Mouse (Mus musculus) spleen, adult 12 weeks (tissue): Measurements from ENCODE around the gene Prkar1a.

Experiments
- DNase-seq: peaks from one replicate; pipeline ENCODE4 v3.0.0; 2022; ENCODE audit warnings: low spot score

Prkar1a gene

GRCm38 (mm10) chr11:109649206-109649605, at the start of gene Prkar1a:
TSS of gene Prkar1a (plus strand) at chr11:109649405.
- DNase-seq = no peak

GRCm38 (mm10) chr11:109607600-109607999, 41.6 kb upstream of the Prkar1a start:
- no peak for DNase-seq

GRCm38 (mm10) chr11:109608976-109609625, 40.1 kb upstream of the Prkar1a start:
- DNase-seq = no peak

GRCm38 (mm10) chr11:109610046-109610794, 39.0 kb upstream of the Prkar1a start:
- DNase-seq = no peak

DNA sequence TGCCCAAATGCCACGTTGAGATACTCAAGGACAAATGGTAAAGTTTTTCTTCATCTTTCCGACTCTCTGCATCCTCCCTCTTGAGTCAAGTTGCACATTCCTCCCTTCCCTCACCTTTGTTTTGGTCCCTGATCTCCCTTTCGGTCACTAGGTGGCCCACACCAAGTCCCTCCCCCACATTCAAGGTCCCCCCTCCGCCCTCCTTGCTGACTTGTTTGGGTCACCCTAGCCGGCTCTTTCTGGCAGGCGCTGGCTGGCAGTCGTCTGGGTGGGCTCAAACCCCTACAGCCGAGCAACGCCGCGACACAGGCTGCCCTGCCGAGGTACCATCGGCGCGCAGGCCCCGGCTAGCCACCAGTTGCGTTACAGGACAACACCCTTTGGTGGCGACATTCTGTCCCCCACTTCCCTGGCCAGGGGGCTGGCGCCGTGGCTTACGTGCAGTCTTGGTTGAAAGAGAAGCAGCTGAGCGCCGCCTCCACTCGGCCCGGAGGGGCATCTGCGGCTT, 38.4 kb upstream of the Prkar1a start:
- DNase-seq = no peak

- DNase-seq = peak; percentile 96
Observed at GRCm38 (mm10) chr11:109611303-109612149, 37.7 kb upstream of the Prkar1a start, which contains the start of gene Wipi1. TSS of gene Wipi1 (minus strand) at chr11:109611967.

GRCm38 (mm10) chr11:109612871-109613529, 36.2 kb upstream of the Prkar1a start:
- peak; percentile 35 for DNase-seq

DNA sequence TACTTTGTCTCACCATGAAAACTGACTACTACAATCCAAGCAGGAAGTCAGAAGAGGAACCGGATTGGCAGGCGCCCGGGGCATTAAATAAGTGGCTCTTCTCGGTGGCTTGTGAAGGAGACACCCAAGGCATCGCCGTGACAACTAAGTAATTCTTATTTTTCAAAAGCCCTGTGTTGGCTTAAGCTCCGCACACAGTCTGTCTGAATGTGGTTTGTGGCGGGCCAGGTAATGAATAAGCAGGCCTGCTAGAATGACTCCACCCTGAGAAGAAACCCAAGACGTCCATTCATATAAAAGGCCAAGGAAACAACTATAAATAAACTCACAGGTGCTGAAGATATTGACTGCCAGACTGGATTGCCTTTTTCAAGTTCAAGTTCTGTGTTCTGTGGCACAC, 33.9 kb upstream of the Prkar1a start:
- no peak for DNase-seq

GRCm38 (mm10) chr11:109616352-109616751, 32.9 kb upstream of the Prkar1a start:
- DNase-seq = no peak

DNA sequence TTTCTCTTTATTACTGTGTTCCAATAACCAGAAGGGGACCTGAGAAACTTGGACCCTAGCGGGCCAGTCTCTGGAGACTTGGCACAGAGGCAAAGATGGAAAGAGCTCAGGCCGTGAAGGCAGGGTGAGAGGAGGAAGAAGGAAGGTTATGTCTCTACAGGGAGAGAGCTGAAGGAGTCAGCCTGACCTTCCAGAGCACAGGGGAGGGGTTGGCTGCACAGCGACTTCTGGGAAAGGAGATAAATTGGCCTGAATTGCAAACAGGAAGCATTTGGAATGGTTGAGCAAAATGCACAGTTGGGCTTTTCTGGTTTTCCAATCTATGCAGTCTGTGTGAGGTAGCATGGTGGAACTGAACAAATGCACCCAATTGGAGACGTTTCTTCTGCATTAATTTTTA, 32.4 kb upstream of the Prkar1a start:
- DNase-seq = no peak

DNA sequence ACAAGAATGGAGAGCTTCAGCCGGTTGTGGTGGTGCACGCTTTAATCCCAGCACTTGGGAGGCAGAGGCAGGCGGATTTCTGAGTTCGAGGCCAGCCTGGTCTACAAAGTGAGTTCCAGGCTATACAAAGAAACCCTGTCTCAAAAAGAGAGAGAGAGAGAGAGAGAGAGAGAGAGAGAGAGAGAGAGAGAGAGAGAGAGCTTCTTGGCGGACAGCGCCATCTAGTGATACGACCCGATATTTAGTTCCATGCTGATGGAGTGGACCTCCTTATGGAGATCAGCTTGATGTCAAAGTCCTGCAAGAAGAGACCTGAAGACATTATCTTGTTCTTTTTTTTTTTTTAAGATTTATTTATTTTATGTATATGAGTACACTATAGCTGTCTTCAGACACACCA, 30.1 kb upstream of the Prkar1a start:
- peak; percentile 61 for DNase-seq

- DNase-seq = no peak
Observed at GRCm38 (mm10) chr11:109620356-109620755, 28.8 kb upstream of the Prkar1a start.

DNA sequence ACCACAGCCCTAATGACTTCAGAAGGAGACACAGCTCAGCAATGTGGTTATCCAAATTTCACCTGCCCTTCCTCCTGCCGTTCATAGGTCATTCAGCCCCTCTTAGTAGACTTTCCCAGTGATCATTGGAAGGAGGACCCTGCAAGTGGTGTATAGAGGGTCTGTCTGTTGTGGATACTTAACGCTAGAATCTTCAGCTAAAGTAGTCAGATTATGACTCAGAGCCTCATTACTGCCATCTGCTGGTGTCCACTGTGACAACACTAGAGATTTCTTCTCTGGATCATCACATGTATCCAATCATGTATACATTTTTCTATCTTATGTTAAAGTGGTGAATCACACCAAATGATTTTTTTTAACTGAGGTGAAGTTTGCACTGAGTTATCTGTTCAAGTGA, 28.0 kb upstream of the Prkar1a start:
- DNase-seq = peak; percentile 45

DNA sequence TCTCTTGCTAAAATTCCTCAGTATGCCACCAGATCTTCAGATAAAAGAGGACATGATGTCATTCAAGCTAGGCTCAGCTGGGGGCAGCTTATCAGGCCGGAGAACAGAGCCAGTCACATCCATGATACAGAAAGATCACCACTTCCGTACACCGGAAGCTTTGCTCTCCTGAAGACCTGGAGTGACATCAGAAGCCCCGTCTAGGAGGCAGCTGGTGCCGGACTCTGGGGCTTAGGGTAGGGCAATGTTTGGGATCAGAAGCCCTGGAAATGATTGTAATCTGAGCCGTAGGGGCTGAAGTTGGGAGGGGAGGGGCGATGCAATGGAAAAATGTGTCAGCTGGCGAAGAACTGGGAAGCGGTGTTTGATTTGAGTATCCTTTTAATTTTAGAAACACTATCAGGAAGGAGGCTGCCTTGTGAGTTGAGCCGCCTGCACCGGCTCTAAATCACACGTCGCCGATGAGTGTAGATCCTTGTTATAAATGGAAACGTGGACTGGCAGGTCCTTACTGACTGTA, 26.6 kb upstream of the Prkar1a start:
- no peak for DNase-seq

DNA sequence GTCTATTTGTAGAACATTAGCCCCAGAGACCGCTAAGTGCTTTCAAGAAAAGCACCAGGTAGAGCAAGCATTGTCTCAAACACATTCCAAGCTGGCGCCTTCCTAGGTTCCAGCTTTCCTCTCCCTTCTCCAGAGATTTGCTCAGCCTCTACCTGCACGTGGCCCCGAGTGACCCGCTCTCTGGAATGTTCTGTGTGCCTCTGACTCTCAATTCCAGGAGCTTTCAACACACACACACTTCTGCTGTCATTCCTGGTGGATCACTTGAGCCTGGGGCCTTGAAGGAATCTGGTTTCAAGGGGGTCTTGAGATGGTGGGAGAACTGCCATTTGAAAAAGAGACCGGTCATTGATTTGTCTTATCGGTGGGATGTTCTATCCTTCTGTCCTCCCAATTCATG, 26.0 kb upstream of the Prkar1a start:
- DNase-seq = no peak

DNA sequence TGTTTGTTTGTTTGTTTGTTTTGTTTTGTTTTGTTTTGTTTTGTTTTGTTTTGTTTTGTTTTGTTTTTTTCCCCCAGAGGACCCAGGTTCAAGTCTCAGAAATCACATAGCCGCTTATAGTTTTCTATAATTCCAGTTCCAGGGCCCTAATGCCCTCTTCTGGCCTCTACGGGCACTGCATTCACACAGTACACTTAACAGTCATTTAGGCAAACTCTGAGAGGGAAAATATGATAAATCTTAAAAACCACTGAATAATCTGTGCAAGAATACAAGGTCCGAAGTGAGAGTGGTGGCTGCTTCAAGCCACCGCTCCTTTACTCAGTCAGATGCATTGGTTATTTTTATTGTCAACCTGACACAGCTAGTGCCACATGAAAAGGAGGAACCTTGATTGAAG, 21.6 kb upstream of the Prkar1a start:
- no peak for DNase-seq

DNA sequence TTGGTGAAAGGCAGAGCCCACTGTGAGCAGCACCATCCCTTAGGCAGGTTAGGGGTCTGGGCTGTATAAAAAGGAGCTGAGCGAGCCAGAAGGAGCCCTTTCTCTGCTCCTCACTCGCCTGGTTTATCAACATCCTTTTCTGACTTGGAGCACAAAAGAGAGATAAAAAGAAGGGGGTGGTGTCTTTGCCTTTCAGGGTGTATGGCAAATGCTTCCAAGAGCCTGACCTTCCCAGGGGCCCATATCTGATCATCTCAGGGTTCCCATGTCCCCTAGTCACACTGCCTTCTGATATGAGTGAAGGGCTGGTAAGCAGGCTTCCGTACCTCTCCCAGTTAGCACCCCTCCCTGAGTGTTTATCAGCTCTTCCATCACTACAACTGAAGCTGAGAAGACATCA, 21.1 kb upstream of the Prkar1a start:
- no peak for DNase-seq

DNA sequence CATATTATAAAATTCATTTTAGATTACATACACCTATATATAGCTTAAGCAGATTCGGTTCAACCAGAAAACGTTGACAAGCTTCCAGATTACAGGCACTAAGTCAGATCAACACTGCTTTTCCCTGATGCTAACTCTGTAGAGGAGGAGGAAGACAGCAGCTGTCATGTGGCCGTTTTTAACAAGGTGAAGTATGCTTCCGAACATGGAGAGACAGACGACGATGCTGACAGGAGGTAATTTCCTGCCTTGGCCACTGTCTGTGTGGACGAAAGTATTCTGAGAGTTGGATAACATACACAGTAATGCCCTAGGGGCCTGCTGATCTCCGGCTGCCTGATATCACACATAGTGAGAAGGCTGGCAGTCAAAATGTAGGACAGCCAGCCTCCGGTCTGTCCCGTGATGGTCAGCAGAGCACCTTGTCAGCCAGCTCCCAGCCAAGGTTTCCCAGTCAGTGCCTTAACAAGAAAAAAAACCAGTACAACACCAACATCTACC, 20.1 kb upstream of the Prkar1a start:
- no peak for DNase-seq

DNA sequence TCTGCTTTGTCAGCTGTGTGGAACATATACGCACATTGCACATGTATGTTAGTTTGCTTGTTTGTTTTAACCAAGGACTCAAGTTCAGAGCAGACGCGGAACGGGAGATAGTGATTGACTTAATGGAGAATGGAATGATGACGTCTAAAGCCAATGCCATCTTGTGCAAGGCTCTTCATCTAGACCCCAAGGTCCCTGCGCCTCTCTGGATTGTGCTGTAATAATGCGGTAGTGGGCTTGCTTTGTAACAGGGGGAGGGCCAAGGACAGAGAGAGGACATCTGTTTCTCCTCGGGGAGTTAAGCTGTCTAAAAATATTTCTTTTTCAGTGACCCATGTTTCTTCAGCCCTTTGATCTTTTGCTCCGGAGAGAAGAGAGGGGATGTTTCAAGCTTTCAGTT, 14.3 kb upstream of the Prkar1a start:
- no peak for DNase-seq

DNA sequence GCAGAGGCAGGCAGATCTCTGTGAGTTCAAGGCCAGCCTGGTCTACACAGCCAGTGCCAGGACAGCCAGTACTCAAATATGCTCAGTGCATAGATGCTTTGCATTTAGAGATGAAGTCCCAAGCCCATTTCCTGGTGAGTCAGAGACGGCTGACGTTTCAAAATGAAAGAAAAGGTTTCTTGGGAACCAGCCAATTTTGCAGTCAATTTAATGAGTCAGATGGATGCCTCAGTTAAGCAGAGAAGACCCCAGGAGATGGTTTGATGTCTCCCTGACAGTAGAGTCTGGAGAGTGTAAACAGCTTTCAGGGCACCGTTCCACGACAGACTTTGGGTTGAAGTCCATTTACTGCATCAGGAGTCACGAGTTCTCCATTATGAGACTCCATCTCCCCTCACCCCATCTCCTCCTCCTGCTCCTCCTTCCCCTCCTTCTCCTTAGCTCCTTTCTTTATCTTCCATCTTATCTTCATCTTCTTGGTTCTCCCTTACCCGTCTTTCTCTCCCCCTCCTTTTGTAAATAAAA, 13.3 kb upstream of the Prkar1a start:
- no peak for DNase-seq

- DNase-seq = no peak
Observed at GRCm38 (mm10) chr11:109641498-109642222, 7.5 kb upstream of the Prkar1a start.
